8 mouse cellular contexts compared by ENCODE assay signal in the genomic region with DNA sequence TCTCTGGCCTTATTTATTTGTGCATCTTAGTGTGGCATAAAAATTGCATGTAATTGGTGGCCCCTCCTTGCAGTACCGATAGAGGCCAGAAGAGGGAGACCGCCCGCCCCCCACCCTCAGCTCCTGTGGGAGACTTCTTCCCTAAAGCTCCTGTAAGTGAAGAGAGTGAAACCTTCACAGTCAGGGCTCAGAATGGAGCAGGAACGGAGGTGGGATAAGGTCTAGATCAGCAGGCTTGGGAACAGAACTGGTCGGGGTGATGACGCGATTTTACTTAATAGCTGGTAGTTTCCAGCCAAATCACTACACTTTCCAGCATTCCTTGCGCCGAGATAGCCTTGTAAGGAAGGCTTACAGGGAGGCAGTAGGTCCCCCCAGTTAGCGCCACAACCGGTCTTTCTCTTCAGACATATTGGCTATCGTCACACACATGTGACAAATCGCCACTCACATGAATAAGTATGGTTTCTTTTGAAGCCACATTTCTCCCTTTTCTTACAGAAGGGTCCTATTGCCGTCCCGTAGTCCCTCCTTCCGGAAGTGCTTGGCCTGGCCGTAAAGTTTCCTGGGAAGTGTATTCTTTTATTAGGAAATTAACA. TPM values are rescaled to one million over a fixed set of nuclear protein-coding genes. Genes with fewer than 3 reads are reported as not detected.
DNase-seq lines count a peak whose midpoint lies in the region; ATAC-seq lines count a peak whose summit lies in the region.

No protein-coding gene starts in this region.

- no peaks in the 10 kb centered on the region for H3K9me3 ChIP-seq in forebrain, embryonic 14.5 days (replicated peaks; ENCODE audit: control insufficient read depth, low read length)
- no peaks in the 10 kb centered on the region for H3K9me3 ChIP-seq in liver, embryonic 15.5 days (replicated peaks)
- H3K9me3 ChIP-seq in neural tube, embryonic 12.5 days: no peaks in the 10 kb centered on the region

- H3K4me3 ChIP-seq in forebrain, embryonic 14.5 days (ENCODE audit: low read depth, low read length): peak overlapping the region; percentile 32
- H3K4me3 ChIP-seq in liver, embryonic 15.5 days (replicated peaks): peak overlapping the region; percentile 44
- peak overlapping the region; percentile 29 for H3K4me3 ChIP-seq in neural tube, embryonic 12.5 days

- WGBS in forebrain, embryonic 14.5 days: 31% methylated on average over 17 of the region's 17 CpGs
- WGBS in liver, embryonic 15.5 days (ENCODE audit: insufficient replicate concordance): 20% methylated on average over 17 of the region's 17 CpGs
- 21% methylated on average over 17 of the region's 17 CpGs for WGBS in neural tube, embryonic 12.5 days

- intact Hi-C loops in heart, postnatal 25 days (cut with DNase I): no loop called here

- H3K4me1 ChIP-seq in forebrain, embryonic 14.5 days (ENCODE audit: control insufficient read depth, insufficient read depth, low read length): no peaks in the 10 kb centered on the region
- H3K4me1 ChIP-seq in liver, embryonic 15.5 days (replicated peaks): no peaks in the 10 kb centered on the region
- H3K4me1 ChIP-seq in neural tube, embryonic 12.5 days: no peaks in the 10 kb centered on the region

- H3K27me3 ChIP-seq in forebrain, embryonic 14.5 days (replicated peaks; ENCODE audit: control insufficient read depth, insufficient read depth, low read length): no peaks in the 10 kb centered on the region
- no peaks in the 10 kb centered on the region for H3K27me3 ChIP-seq in liver, embryonic 15.5 days
- H3K27me3 ChIP-seq in neural tube, embryonic 12.5 days (replicated peaks): no peaks in the 10 kb centered on the region

- no peaks in the 10 kb centered on the region for H3K36me3 ChIP-seq in forebrain, embryonic 14.5 days (ENCODE audit: control insufficient read depth, insufficient read depth, low read length)
- no peaks in the 10 kb centered on the region for H3K36me3 ChIP-seq in liver, embryonic 15.5 days (replicated peaks)
- H3K36me3 ChIP-seq in neural tube, embryonic 12.5 days: no peaks in the 10 kb centered on the region

- H3K4me2 ChIP-seq in forebrain, embryonic 14.5 days (ENCODE audit: low read length): peak overlapping the region; percentile 35
- H3K4me2 ChIP-seq in liver, embryonic 15.5 days: peak overlapping the region; percentile 50
- peak overlapping the region; percentile 47 for H3K4me2 ChIP-seq in neural tube, embryonic 12.5 days (replicated peaks)

- peak overlapping the region; percentile 15; the same call in 1 of the 2 replicates for H3K27ac ChIP-seq in forebrain, embryonic 14.5 days (ENCODE audit: low read depth, low read length)
- H3K27ac ChIP-seq in liver, embryonic 15.5 days (replicated peaks): no peak overlapping the region
- no peak overlapping the region for H3K27ac ChIP-seq in neural tube, embryonic 12.5 days

- H3K9ac ChIP-seq in forebrain, embryonic 14.5 days (ENCODE audit: low read length): peak overlapping the region; percentile 17; the same call in 1 of the 2 replicates
- H3K9ac ChIP-seq in liver, embryonic 15.5 days: no peak overlapping the region
- 0 out of 2 replicates have a peak overlapping the region, but pooled peaks have one; percentile 3 for H3K9ac ChIP-seq in neural tube, embryonic 12.5 days

- ATAC-seq in forebrain, embryonic 14.5 days: peak; percentile 88
- no peak for ATAC-seq in liver, embryonic 15.5 days (ENCODE audit: insufficient read depth)
- peak; percentile 88 for ATAC-seq in neural tube, embryonic 12.5 days (ENCODE audit: low FRiP score, low read depth)

- DNase-seq in ES-CJ7 (ENCODE audit: low read depth, low spot score): peak; percentile 68
- peak; percentile 23 for DNase-seq in c-Kit-positive CD71-positive TER-119-negative erythroid progenitor cells, embryonic 14.5 days (ENCODE audit: low read depth)
- DNase-seq in forebrain, embryonic 14.5 days (ENCODE audit: low spot score): peak; percentile 62
- peak; percentile 31 for DNase-seq in heart, postnatal 25 days (ENCODE audit: low spot score)
- DNase-seq in layer of hippocampus, adult 11-12 months (ENCODE audit: low spot score): peak; percentile 61
- DNase-seq in testis, postnatal 14 days (ENCODE audit: low spot score): peak; percentile 30

RNA-seq across cellular contexts. Expression of a gene that starts 14.6 kb away (rescaled TPM):
- polyA plus RNA-seq in forebrain, embryonic 14.5 days (2014; fragmentation: Nextera tagmentation; extraction: Ambion mirVana): 22.2 and 27.7 TPM in 2 replicates
- total RNA-seq in heart, postnatal 25 days (2021): 10 to 100 TPM; 14.9 to 15.4 TPM
- polyA plus RNA-seq in liver, embryonic 15.5 days (2015; fragmentation: Nextera tagmentation; extraction: Ambion mirVana): 1.8 and 2.0 TPM in 2 replicates
- polyA plus RNA-seq in neural tube, embryonic 12.5 days (2016; fragmentation: Nextera tagmentation; extraction: Ambion mirVana): 25.8 and 31.0 TPM in 2 replicates

RNA-seq across cellular contexts. Expression of a gene that starts 42.7 kb away (rescaled TPM):
- polyA plus RNA-seq in forebrain, embryonic 14.5 days (2014; fragmentation: Nextera tagmentation; extraction: Ambion mirVana): not detected in 2 replicates
- not detected for total RNA-seq in heart, postnatal 25 days (2021)
- not detected in 2 replicates for polyA plus RNA-seq in liver, embryonic 15.5 days (2015; fragmentation: Nextera tagmentation; extraction: Ambion mirVana)
- polyA plus RNA-seq in neural tube, embryonic 12.5 days (2016; fragmentation: Nextera tagmentation; extraction: Ambion mirVana): not detected in 2 replicates

RNA-seq across cellular contexts. Expression of a gene that starts 53.9 kb away (rescaled TPM):
- not detected in 2 replicates for polyA plus RNA-seq in forebrain, embryonic 14.5 days (2014; fragmentation: Nextera tagmentation; extraction: Ambion mirVana)
- not detected for total RNA-seq in heart, postnatal 25 days (2021)
- polyA plus RNA-seq in liver, embryonic 15.5 days (2015; fragmentation: Nextera tagmentation; extraction: Ambion mirVana): not detected in 2 replicates
- polyA plus RNA-seq in neural tube, embryonic 12.5 days (2016; fragmentation: Nextera tagmentation; extraction: Ambion mirVana): not detected in 2 replicates
